Mouse (Mus musculus): ENCODE results near the gene Rcc1l. TPM values are rescaled to one million over a fixed set of nuclear protein-coding genes. Genes with fewer than 3 reads are reported as not detected.

Gene Rcc1l
- total and polyA plus RNA-seq, 2 experiments from 2014 or later = 21.6 to 22.4 TPM

- Histone ChIP-seq H3K4me1 (ENCODE audit: insufficient read depth) (no peaks in the 10 kb centered on the region), H3K27ac (ENCODE audit: low read depth, low read length) (no peak overlapping the region), H3K36me3 (ENCODE audit: insufficient read depth) (peaks cover 14% of the 10 kb centered on the region), H3K4me2 (ENCODE audit: low read depth) (no peak overlapping the region), H3K9me3 (ENCODE audit: low read length) (no peaks in the 10 kb centered on the region), H3K9ac (no peak overlapping the region), H3K4me3 (ENCODE audit: low read depth, low read length) (no peak overlapping the region), H3K27me3 (ENCODE audit: insufficient read depth, low read length) (no peaks in the 10 kb centered on the region)
- WGBS = 92% methylated on average over 3 of the region's 3 CpGs
- no peak for ATAC-seq
- no peak for TF ChIP-seq CTCF (IDR thresholded peaks at IDR 0.05; ENCODE audit: low read depth)
- no peak for DNase-seq
Measured at GRCm38 (mm10) chr5:134120135-134120534, 56.4 kb downstream of the Rcc1l start.

- ATAC-seq = no peak
- no peak overlapping the region for H3K27ac ChIP-seq (ENCODE audit: low read depth, low read length)
- H3K9ac ChIP-seq = no peak overlapping the region
- DNase-seq = no peak
- H3K36me3 ChIP-seq (ENCODE audit: insufficient read depth) = peaks cover 14% of the 10 kb centered on the region
- no peaks in the 10 kb centered on the region for H3K27me3 ChIP-seq (ENCODE audit: insufficient read depth, low read length)
- no peaks in the 10 kb centered on the region for H3K9me3 ChIP-seq (ENCODE audit: low read length)
- no peaks in the 10 kb centered on the region for H3K4me1 ChIP-seq (ENCODE audit: insufficient read depth)
- no peak overlapping the region for H3K4me2 ChIP-seq (ENCODE audit: low read depth)
- H3K4me3 ChIP-seq (ENCODE audit: low read depth, low read length) = no peak overlapping the region
- TF ChIP-seq CTCF (IDR thresholded peaks at IDR 0.05; ENCODE audit: low read depth) = no peak
- 75% methylated on average over 10 of the region's 10 CpGs for WGBS
Measured at GRCm38 (mm10) chr5:134119481-134120120, 57.0 kb downstream of the Rcc1l start.

GRCm38 (mm10) chr5:134118798-134119407 lies 57.7 kb downstream of the Rcc1l start:
- DNase-seq = no peak

GRCm38 (mm10) chr5:134115639-134116259 lies 60.8 kb downstream of the Rcc1l start:
- Histone ChIP-seq H3K27ac (ENCODE audit: low read depth, low read length) (no peak overlapping the region), H3K36me3 (ENCODE audit: insufficient read depth) (peaks cover 24% of the 10 kb centered on the region), H3K4me1 (ENCODE audit: insufficient read depth) (no peaks in the 10 kb centered on the region), H3K4me2 (ENCODE audit: low read depth) (no peak overlapping the region), H3K9ac (no peak overlapping the region), H3K4me3 (ENCODE audit: low read depth, low read length) (no peak overlapping the region), H3K9me3 (ENCODE audit: low read length) (no peaks in the 10 kb centered on the region), H3K27me3 (ENCODE audit: insufficient read depth, low read length) (no peaks in the 10 kb centered on the region)
- TF ChIP-seq CTCF (IDR thresholded peaks at IDR 0.05; ENCODE audit: low read depth) = no peak
- ATAC-seq (no peak), DNase-seq (no peak)
- 93% methylated on average over 7 of the region's 7 CpGs for WGBS

More at GRCm38 (mm10) chr5:134118798-134119407, 57.7 kb downstream of the Rcc1l start:
- Histone ChIP-seq H3K27me3 (ENCODE audit: insufficient read depth, low read length) (no peaks in the 10 kb centered on the region), H3K36me3 (ENCODE audit: insufficient read depth) (peaks cover 14% of the 10 kb centered on the region), H3K4me2 (ENCODE audit: low read depth) (no peak overlapping the region), H3K4me1 (ENCODE audit: insufficient read depth) (no peaks in the 10 kb centered on the region), H3K9me3 (ENCODE audit: low read length) (no peaks in the 10 kb centered on the region), H3K27ac (ENCODE audit: low read depth, low read length) (no peak overlapping the region), H3K9ac (no peak overlapping the region), H3K4me3 (ENCODE audit: low read depth, low read length) (no peak overlapping the region)
- WGBS = 96% methylated on average over 15 of the region's 15 CpGs
- no peak for TF ChIP-seq CTCF (IDR thresholded peaks at IDR 0.05; ENCODE audit: low read depth)
- no peak for ATAC-seq

- Histone ChIP-seq H3K9me3 (ENCODE audit: low read length) (no peaks in the 10 kb centered on the region), H3K4me2 (ENCODE audit: low read depth) (no peak overlapping the region), H3K4me3 (ENCODE audit: low read depth, low read length) (no peak overlapping the region), H3K36me3 (ENCODE audit: insufficient read depth) (peaks cover 30% of the 10 kb centered on the region), H3K27ac (ENCODE audit: low read depth, low read length) (no peak overlapping the region), H3K27me3 (ENCODE audit: insufficient read depth, low read length) (no peaks in the 10 kb centered on the region), H3K4me1 (ENCODE audit: insufficient read depth) (no peaks in the 10 kb centered on the region), H3K9ac (no peak overlapping the region)
- WGBS = 87% methylated on average over 5 of the region's 5 CpGs
- ATAC-seq (no peak), DNase-seq (no peak)
- no peak for TF ChIP-seq CTCF (IDR thresholded peaks at IDR 0.05; ENCODE audit: low read depth)
Measured at GRCm38 (mm10) chr5:134114981-134115380, 61.6 kb downstream of the Rcc1l start.

GRCm38 (mm10) chr5:134105829-134106228 lies 70.7 kb downstream of the Rcc1l start:
- no peak for ATAC-seq
- H3K27me3 ChIP-seq (ENCODE audit: insufficient read depth, low read length) = no peaks in the 10 kb centered on the region
- no peak for DNase-seq
- H3K9ac ChIP-seq = no peak overlapping the region
- H3K4me1 ChIP-seq (ENCODE audit: insufficient read depth) = peaks cover 8% of the 10 kb centered on the region; the same call in 1 of the 2 replicates
- H3K36me3 ChIP-seq (ENCODE audit: insufficient read depth) = peaks cover 19% of the 10 kb centered on the region
- H3K4me2 ChIP-seq (ENCODE audit: low read depth) = no peak overlapping the region
- no peak overlapping the region for H3K4me3 ChIP-seq (ENCODE audit: low read depth, low read length)
- TF ChIP-seq CTCF (IDR thresholded peaks at IDR 0.05; ENCODE audit: low read depth) = no peak
- WGBS = 97% methylated on average over 8 of the region's 8 CpGs
- no peaks in the 10 kb centered on the region for H3K9me3 ChIP-seq (ENCODE audit: low read length)
- no peak overlapping the region for H3K27ac ChIP-seq (ENCODE audit: low read depth, low read length)

- Histone ChIP-seq H3K4me2 (ENCODE audit: low read depth) (peak overlapping the region; percentile 85; the same call in 1 of the 2 replicates), H3K4me1 (ENCODE audit: insufficient read depth) (peaks cover 15% of the 10 kb centered on the region; the same call in 1 of the 2 replicates), H3K4me3 (ENCODE audit: low read depth, low read length) (no peak overlapping the region), H3K36me3 (ENCODE audit: insufficient read depth) (0 out of 2 replicates have a peak, but pooled peaks cover 6% of the 10 kb centered on the region), H3K27me3 (ENCODE audit: insufficient read depth, low read length) (no peaks in the 10 kb centered on the region), H3K9ac (no peak overlapping the region), H3K27ac (ENCODE audit: low read depth, low read length) (no peak overlapping the region), H3K9me3 (ENCODE audit: low read length) (no peaks in the 10 kb centered on the region)
- ATAC-seq (no peak), DNase-seq (no peak)
- WGBS = 79% methylated on average over 6 of the region's 6 CpGs
- no peak for TF ChIP-seq CTCF (IDR thresholded peaks at IDR 0.05; ENCODE audit: low read depth)
Measured at GRCm38 (mm10) chr5:134102720-134103119, 73.9 kb downstream of the Rcc1l start.
